Mouse (Mus musculus): ENCODE data around the gene Akt3.

- TF ChIP-seq CTCF (IDR thresholded peaks at IDR 0.05; ENCODE audit: extremely low read depth, insufficient read length, insufficient replicate concordance, low read depth, low read length) (no peak), POLR2A (IDR thresholded peaks at IDR 0.05; ENCODE audit: low read depth, low read length) (no peak)
These were observed 597 bp downstream of the Akt3 start for GRCm38 (mm10) chr1:177257178-177258033.
